Mouse (Mus musculus) CH12.LX (cell line): Measurements from ENCODE around the gene Gpr152.

Experiments used
- CTCF ChIP-seq, 2 experiments: IDR thresholded peaks in 1 of 2; conservative IDR thresholded peaks in 1 of 2; 2 replicates each; pipeline ENCODE4 v1.5.1; 2011 to 2012; ENCODE audit warnings: low read depth in 2 of 2, low read length in 2 of 2, improper control_type of control experiment in 1 of 2, inconsistent platforms in 1 of 2, mild to moderate bottlenecking in 1 of 2, moderate library complexity in 1 of 2
- ETS1 ChIP-seq: conservative IDR thresholded peaks from 2 replicates; pipeline ENCODE4 v1.6.1; 2012; ENCODE audit warnings: low read depth, mild to moderate bottlenecking, inconsistent platforms, low read length, improper control_type of control experiment, moderate library complexity
- JUND ChIP-seq: conservative IDR thresholded peaks from 2 replicates; pipeline ENCODE4 v1.6.1; 2011; ENCODE audit warnings: low read depth, low read length, improper control_type of control experiment
- MYC ChIP-seq: IDR thresholded peaks from 2 replicates; pipeline ENCODE4 v1.6.1; 2011; ENCODE audit warnings: low read depth, mild to moderate bottlenecking, improper control_type of control experiment, low read length
- POLR2A ChIP-seq: IDR thresholded peaks from 2 replicates; pipeline ENCODE4 v1.6.1; 2011; ENCODE audit warnings: low read depth, mild to moderate bottlenecking, improper control_type of control experiment, low read length
- SMC3 ChIP-seq: IDR thresholded peaks from 2 replicates; pipeline ENCODE4 v1.6.1; 2011; ENCODE audit warnings: low read depth, low read length, improper control_type of control experiment
- TBP ChIP-seq: conservative IDR thresholded peaks from 2 replicates; pipeline ENCODE4 v1.6.1; 2011; ENCODE audit warnings: low read depth, low read length, improper control_type of control experiment
- USF2 ChIP-seq: conservative IDR thresholded peaks from 2 replicates; pipeline ENCODE4 v1.6.1; 2011; ENCODE audit warnings: low read depth, low read length, improper control_type of control experiment
- ZC3H11A ChIP-seq: IDR thresholded peaks from 2 replicates; pipeline ENCODE4 v1.6.1; 2012; ENCODE audit warnings: low read depth, mild to moderate bottlenecking, inconsistent platforms, low read length, improper control_type of control experiment

- TF ChIP-seq ZC3H11A (no peak), SMC3 (no peak), JUND (no peak), POLR2A (no peak), MYC (no peak), USF2 (no peak), CTCF (conservative IDR thresholded peaks at IDR 0.05 in 1 of 2, IDR thresholded peaks at IDR 0.05 in 1 of 2; ENCODE audit: low read depth in 2 of 2, low read length in 2 of 2) (no peak), ETS1 (no peak), TBP (no peak)
Measured at GRCm38 (mm10) chr19:4103792-4104191, 35.8 kb upstream of the Gpr152 start.
